Mouse (Mus musculus): ENCODE data around the gene Stk40. TPM values are rescaled to one million over a fixed set of nuclear protein-coding genes. Genes with fewer than 3 reads are reported as not detected.
A peak's percentile ranks its signal among the peaks of the same experiment; 100 is the strongest.

The Stk40 gene
- total and polyA plus RNA-seq, 3 experiments = 20.5 to 68.2 (median 41.2) TPM

GRCm38 (mm10) chr4:126111153-126111549 lies 7.4 kb downstream of the Stk40 start:
- TF ChIP-seq TAL1 (conservative IDR thresholded peaks at IDR 0.05; ENCODE audit: low read depth, low read length) (no peak), POLR2AphosphoS5 (IDR thresholded peaks at IDR 0.05; ENCODE audit: insufficient replicate concordance, low read depth, low read length) (no peak), GATA2 (IDR thresholded peaks at IDR 0.05; ENCODE audit: borderline replicate concordance, low read depth, low read length) (no peak), CTCF (IDR thresholded peaks at IDR 0.05; ENCODE audit: low read depth, low read length) (no peak), GATA1 (IDR thresholded peaks at IDR 0.05; ENCODE audit: borderline replicate concordance, low read length) (no peak)
- Histone ChIP-seq H3K27me3 (ENCODE audit: insufficient read depth, low read length) (no peaks in the 10 kb centered on the region), H3K4me1 (ENCODE audit: insufficient read depth, low read depth, low read length) (peaks cover 33% of the 10 kb centered on the region), H3K4me3 (ENCODE audit: low read depth, low read length) (peak overlapping the region; percentile 45; the same call in 1 of the 2 replicates), H3K36me3 (replicated peaks) (peaks cover 77% of the 10 kb centered on the region), H3K9me3 (replicated peaks) (no peaks in the 10 kb centered on the region)
- no peak for ATAC-seq (ENCODE audit: extremely low read depth, insufficient number of reproducible peaks, low FRiP score, poor library complexity, severe bottlenecking)
- DNase-seq (ENCODE audit: low spot score) = no peak

GRCm38 (mm10) chr4:126113243-126113642 lies 9.5 kb downstream of the Stk40 start:
- H3K36me3 ChIP-seq (replicated peaks) = peaks cover 74% of the 10 kb centered on the region
- TF ChIP-seq GATA2 (IDR thresholded peaks at IDR 0.05; ENCODE audit: borderline replicate concordance, low read depth, low read length) (no peak), CTCF (IDR thresholded peaks at IDR 0.05; ENCODE audit: low read depth, low read length) (no peak), GATA1 (IDR thresholded peaks at IDR 0.05; ENCODE audit: borderline replicate concordance, low read length) (no peak), POLR2AphosphoS5 (IDR thresholded peaks at IDR 0.05; ENCODE audit: insufficient replicate concordance, low read depth, low read length) (no peak), TAL1 (conservative IDR thresholded peaks at IDR 0.05; ENCODE audit: low read depth, low read length) (no peak)
- H3K27me3 ChIP-seq (ENCODE audit: insufficient read depth, low read length) = no peaks in the 10 kb centered on the region
- ATAC-seq (ENCODE audit: extremely low read depth, insufficient number of reproducible peaks, low FRiP score, poor library complexity, severe bottlenecking) (no peak), DNase-seq (ENCODE audit: low spot score) (no peak)
- no peak overlapping the region for H3K4me3 ChIP-seq (ENCODE audit: low read depth, low read length)
- no peaks in the 10 kb centered on the region for H3K9me3 ChIP-seq (replicated peaks)
- H3K4me1 ChIP-seq (ENCODE audit: insufficient read depth, low read depth, low read length) = peaks cover 26% of the 10 kb centered on the region

- Histone ChIP-seq H3K27me3 (ENCODE audit: insufficient read depth, low read length) (no peaks in the 10 kb centered on the region), H3K9me3 (replicated peaks) (no peaks in the 10 kb centered on the region), H3K36me3 (replicated peaks) (peaks cover 74% of the 10 kb centered on the region), H3K4me1 (ENCODE audit: insufficient read depth, low read depth, low read length) (peaks cover 23% of the 10 kb centered on the region), H3K4me3 (ENCODE audit: low read depth, low read length) (no peak overlapping the region)
- TF ChIP-seq TAL1 (conservative IDR thresholded peaks at IDR 0.05; ENCODE audit: low read depth, low read length) = no peak
- TF ChIP-seq GATA1 (IDR thresholded peaks at IDR 0.05; ENCODE audit: borderline replicate concordance, low read length) = no peak
- no peak for TF ChIP-seq GATA2 (IDR thresholded peaks at IDR 0.05; ENCODE audit: borderline replicate concordance, low read depth, low read length)
- no peak for TF ChIP-seq POLR2AphosphoS5 (IDR thresholded peaks at IDR 0.05; ENCODE audit: insufficient replicate concordance, low read depth, low read length)
- TF ChIP-seq CTCF (IDR thresholded peaks at IDR 0.05; ENCODE audit: low read depth, low read length) = no peak
- ATAC-seq (ENCODE audit: extremely low read depth, insufficient number of reproducible peaks, low FRiP score, poor library complexity, severe bottlenecking) (no peak), DNase-seq (ENCODE audit: low spot score) (peak; percentile 12)
These were observed 10.2 kb downstream of the Stk40 start for GRCm38 (mm10) chr4:126113943-126114342.

- no peak for ATAC-seq (ENCODE audit: extremely low read depth, insufficient number of reproducible peaks, low FRiP score, poor library complexity, severe bottlenecking)
- Histone ChIP-seq H3K9me3 (replicated peaks) (no peaks in the 10 kb centered on the region), H3K4me3 (ENCODE audit: low read depth, low read length) (no peak overlapping the region), H3K27me3 (ENCODE audit: insufficient read depth, low read length) (no peaks in the 10 kb centered on the region), H3K36me3 (replicated peaks) (peaks cover 77% of the 10 kb centered on the region), H3K4me1 (ENCODE audit: insufficient read depth, low read depth, low read length) (peaks cover 11% of the 10 kb centered on the region)
- no peak for TF ChIP-seq CTCF (IDR thresholded peaks at IDR 0.05; ENCODE audit: low read depth, low read length)
- no peak for TF ChIP-seq GATA1 (IDR thresholded peaks at IDR 0.05; ENCODE audit: borderline replicate concordance, low read length)
- TF ChIP-seq POLR2AphosphoS5 (IDR thresholded peaks at IDR 0.05; ENCODE audit: insufficient replicate concordance, low read depth, low read length) = no peak
- TF ChIP-seq GATA2 (IDR thresholded peaks at IDR 0.05; ENCODE audit: borderline replicate concordance, low read depth, low read length) = no peak
- TF ChIP-seq TAL1 (conservative IDR thresholded peaks at IDR 0.05; ENCODE audit: low read depth, low read length) = no peak
- DNase-seq (ENCODE audit: low spot score) = no peak
These were observed 11.7 kb downstream of the Stk40 start for GRCm38 (mm10) chr4:126115411-126115810.

GRCm38 (mm10) chr4:126115871-126116521 lies 12.2 kb downstream of the Stk40 start:
- Histone ChIP-seq H3K9me3 (replicated peaks) (no peaks in the 10 kb centered on the region), H3K4me1 (ENCODE audit: insufficient read depth, low read depth, low read length) (peaks cover 5% of the 10 kb centered on the region), H3K36me3 (replicated peaks) (peaks cover 79% of the 10 kb centered on the region), H3K27me3 (ENCODE audit: insufficient read depth, low read length) (no peaks in the 10 kb centered on the region), H3K4me3 (ENCODE audit: low read depth, low read length) (no peak overlapping the region)
- TF ChIP-seq GATA1 (IDR thresholded peaks at IDR 0.05; ENCODE audit: borderline replicate concordance, low read length) = no peak
- no peak for TF ChIP-seq GATA2 (IDR thresholded peaks at IDR 0.05; ENCODE audit: borderline replicate concordance, low read depth, low read length)
- no peak for TF ChIP-seq CTCF (IDR thresholded peaks at IDR 0.05; ENCODE audit: low read depth, low read length)
- no peak for TF ChIP-seq TAL1 (conservative IDR thresholded peaks at IDR 0.05; ENCODE audit: low read depth, low read length)
- TF ChIP-seq POLR2AphosphoS5 (IDR thresholded peaks at IDR 0.05; ENCODE audit: insufficient replicate concordance, low read depth, low read length) = no peak
- no peak for ATAC-seq (ENCODE audit: extremely low read depth, insufficient number of reproducible peaks, low FRiP score, poor library complexity, severe bottlenecking)
- DNase-seq (ENCODE audit: low spot score) = no peak

- Histone ChIP-seq H3K4me3 (ENCODE audit: low read depth, low read length) (no peak overlapping the region), H3K4me1 (ENCODE audit: insufficient read depth, low read depth, low read length) (peaks cover 2% of the 10 kb centered on the region; the same call in 1 of the 2 replicates), H3K9me3 (replicated peaks) (no peaks in the 10 kb centered on the region), H3K27me3 (ENCODE audit: insufficient read depth, low read length) (no peaks in the 10 kb centered on the region), H3K36me3 (replicated peaks) (peaks cover 81% of the 10 kb centered on the region)
- DNase-seq (ENCODE audit: low spot score) (no peak), ATAC-seq (ENCODE audit: extremely low read depth, insufficient number of reproducible peaks, low FRiP score, poor library complexity, severe bottlenecking) (no peak)
- no peak for TF ChIP-seq CTCF (IDR thresholded peaks at IDR 0.05; ENCODE audit: low read depth, low read length)
These were observed 13.4 kb downstream of the Stk40 start for GRCm38 (mm10) chr4:126117116-126117515.

Data from G1E (cell line).